Mouse (Mus musculus) right cerebral cortex, adult 18-20 months (tissue): ENCODE measurements around the gene Calr4.

ENCODE experiments used
- DNase-seq: peaks from one replicate; pipeline ENCODE4 v3.0.0; 2022; ENCODE audit warnings: mixed read lengths

Calr4 gene

GRCm38 (mm10) chr4:109236186-109236879 lies 2.0 kb downstream of the Calr4 start:
- DNase-seq: no peak

- DNase-seq: peak; percentile 43
Observed at GRCm38 (mm10) chr4:109238428-109239268, 4.4 kb downstream of the Calr4 start.

DNA sequence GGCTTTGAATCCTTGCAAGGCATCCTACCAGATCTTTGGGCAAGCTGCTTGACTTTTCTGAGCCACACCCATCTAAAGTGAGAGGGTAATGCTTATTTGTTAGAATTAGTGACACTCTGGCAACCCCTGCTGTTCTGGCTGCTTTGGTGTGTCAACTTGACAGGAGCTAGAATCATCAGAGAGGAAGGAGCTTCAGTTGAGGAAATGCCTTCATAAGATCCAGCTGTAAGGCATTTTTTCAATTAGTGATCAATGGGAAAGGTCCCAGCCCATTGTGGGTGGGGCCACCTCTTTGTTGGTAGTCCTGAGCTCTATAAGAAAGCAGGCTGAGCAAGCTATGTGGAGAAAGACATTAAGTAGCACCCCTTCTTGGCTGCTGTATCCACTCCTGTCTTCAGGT lies 6.9 kb downstream of the Calr4 start:
- DNase-seq: no peak

DNA sequence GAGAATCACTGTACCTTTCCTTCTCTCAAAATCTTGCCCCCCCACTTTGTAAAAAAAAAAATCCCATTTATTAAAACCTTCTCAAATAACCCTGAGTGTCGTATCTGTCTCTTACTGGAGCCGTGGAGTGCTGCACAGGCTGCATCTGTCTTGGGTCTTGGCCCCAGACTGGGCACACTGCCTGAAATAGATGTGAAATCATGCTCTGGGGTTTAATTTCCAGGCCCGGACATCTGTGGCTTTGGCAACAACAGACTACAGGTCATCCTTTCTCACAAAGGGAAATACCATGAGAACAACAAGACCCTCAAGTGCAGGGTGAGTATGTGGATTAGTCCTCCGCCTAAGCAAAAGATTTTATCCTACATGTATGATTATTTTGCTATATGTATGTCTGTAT lies 7.6 kb downstream of the Calr4 start:
- DNase-seq: no peak

GRCm38 (mm10) chr4:109244506-109244905 lies 10.2 kb downstream of the Calr4 start:
- DNase-seq: no peak

GRCm38 (mm10) chr4:109245016-109245620 lies 10.8 kb downstream of the Calr4 start:
- no peak for DNase-seq

DNA sequence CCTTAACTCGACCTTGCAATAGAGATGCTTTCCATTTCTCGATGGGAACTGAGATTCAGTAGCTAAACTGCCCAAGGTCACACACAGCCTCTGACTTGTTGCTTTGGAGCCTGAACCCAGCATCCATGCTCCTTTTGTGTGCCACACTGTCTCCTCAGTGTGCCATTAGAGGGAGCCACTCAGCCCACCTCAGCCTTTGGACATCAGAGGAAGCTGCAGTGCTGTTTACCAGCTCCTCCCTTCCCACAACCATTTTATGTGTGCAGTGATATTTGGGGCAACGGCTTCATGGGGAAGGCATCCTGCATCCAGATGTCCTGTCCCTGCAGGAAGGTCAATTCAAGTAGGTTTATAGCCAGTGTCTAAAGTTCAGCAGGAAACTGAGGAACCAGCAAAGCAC lies 17.3 kb downstream of the Calr4 start:
- peak; percentile 9 for DNase-seq

- DNase-seq: no peak
Observed at GRCm38 (mm10) chr4:109252199-109252598, 17.9 kb downstream of the Calr4 start.

GRCm38 (mm10) chr4:109253664-109254151 lies 19.4 kb downstream of the Calr4 start:
- no peak for DNase-seq

DNA sequence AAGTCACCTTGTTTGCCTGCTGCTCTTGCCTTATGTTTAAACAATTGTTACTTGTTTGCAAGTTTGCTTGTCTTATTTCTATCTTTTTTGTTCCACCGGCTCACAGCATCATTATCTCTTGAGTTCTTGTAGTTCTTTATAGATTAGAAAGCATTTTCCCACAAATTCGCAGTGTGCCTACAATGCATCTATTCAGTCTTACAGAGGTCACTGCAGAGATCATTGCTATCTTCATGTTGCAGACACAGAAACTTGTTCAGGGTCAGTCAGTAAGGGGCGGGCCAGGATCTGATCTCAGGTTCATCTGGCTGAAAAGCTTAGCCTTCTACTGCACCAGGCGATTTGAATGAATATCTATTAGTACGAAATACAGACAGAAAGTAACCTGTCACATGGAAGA lies 20.2 kb downstream of the Calr4 start:
- no peak for DNase-seq

GRCm38 (mm10) chr4:109255321-109255720 lies 21.0 kb downstream of the Calr4 start:
- DNase-seq: no peak

- DNase-seq: no peak
Observed at GRCm38 (mm10) chr4:109255727-109256417, 21.6 kb downstream of the Calr4 start.

GRCm38 (mm10) chr4:109256791-109257190 lies 22.5 kb downstream of the Calr4 start:
- DNase-seq: no peak

DNA sequence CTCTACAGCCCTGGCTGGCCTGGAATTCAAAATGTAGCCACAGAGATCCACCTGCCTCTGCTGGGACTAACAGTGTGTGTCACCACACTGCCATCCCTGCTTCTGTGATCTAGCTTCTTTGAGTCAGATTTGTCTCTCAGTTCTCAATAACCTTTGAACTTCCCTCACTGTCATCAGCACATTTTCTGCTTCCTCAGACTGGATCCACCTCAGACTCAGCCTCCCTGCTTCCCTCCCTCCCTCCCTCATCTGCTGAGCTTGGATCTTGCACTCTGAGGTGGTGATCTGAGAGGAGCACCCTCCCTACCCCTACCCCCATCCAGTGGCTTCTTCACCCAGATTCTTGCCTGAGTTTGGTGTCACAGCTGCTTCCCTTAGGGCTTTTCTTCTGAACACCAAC lies 23.4 kb downstream of the Calr4 start:
- DNase-seq: no peak

- DNase-seq: no peak
Observed at GRCm38 (mm10) chr4:109262068-109262467, 27.8 kb downstream of the Calr4 start.

DNA sequence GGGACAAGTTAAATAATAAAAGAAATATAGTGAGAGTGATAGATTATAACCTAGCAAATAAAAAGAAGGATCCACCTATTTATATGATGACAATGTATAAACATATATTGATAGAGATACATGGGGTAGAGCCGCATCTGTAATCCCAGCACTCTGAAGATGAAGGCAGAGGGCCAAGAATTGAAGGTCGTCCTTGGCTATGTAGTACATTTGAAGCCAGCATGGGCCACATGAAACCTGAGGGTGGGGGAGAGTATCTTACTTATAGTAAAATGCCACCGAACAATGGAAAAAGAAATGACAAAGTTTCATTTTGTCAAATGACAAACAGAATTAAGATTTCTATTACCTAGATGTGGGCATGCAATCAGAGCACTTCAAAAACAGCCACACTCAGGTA lies 31.8 kb downstream of the Calr4 start:
- no peak for DNase-seq

DNA sequence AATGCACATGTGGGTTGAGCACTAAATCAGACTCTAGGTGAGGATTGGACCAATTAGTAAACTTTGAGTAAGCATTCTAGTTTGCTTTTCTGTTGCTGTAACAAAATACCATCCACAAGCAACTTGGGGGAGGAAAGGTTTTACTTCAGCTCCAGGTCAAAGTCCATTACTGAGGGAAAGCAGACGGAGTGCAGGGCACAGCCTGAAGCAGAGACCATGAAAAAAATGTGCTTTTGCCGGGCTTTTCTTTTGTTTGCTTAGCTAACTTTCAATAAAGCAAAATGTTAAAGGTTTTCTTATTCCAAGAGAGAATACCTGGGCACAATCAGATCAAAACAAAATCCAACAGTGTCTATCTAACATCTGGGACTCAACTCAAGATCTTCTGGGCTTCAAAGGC lies 32.5 kb downstream of the Calr4 start:
- DNase-seq: no peak

DNA sequence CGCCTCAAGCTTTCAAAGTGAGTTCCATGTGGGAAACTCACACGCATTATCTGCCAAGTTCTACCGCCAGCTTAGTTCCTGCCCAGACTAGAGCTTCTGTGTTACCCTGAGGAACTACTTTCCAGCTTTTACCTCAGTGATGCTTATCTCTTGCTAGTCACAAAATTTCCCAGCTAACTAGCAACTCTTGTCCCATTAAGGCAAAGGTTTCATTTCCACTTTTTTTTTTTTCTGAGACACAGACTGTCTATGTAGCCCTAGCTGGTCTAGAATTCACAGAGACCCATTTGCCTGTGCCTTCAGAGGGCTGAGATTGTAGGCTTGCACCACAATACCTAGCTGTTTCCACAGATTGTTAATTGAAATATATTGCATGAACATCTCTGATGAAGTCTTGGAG lies 33.2 kb downstream of the Calr4 start:
- no peak for DNase-seq

- no peak for DNase-seq
Observed at GRCm38 (mm10) chr4:109268903-109269302, 34.6 kb downstream of the Calr4 start.

- no peak for DNase-seq
Observed at GRCm38 (mm10) chr4:109271803-109272202, 37.5 kb downstream of the Calr4 start.

- no peak for DNase-seq
Observed at GRCm38 (mm10) chr4:109273586-109274240, 39.4 kb downstream of the Calr4 start.

GRCm38 (mm10) chr4:109279689-109280458 lies 45.6 kb downstream of the Calr4 start, which contains the start of gene Eps15:
Gene Eps15 (plus strand): TSS chr4:109280268.
- DNase-seq: peak; percentile 83
